Mouse (Mus musculus): ENCODE data around the gene Il1r1.

GRCm38 (mm10) chr1:40213337-40214159, 11.3 kb upstream of the Il1r1 start:
- TF ChIP-seq POLR2A (IDR thresholded peaks at IDR 0.05; ENCODE audit: insufficient read length, low read depth) (no peak), REST (IDR thresholded peaks at IDR 0.05; ENCODE audit: insufficient read depth, insufficient read length) (no peak), MYOG (IDR thresholded peaks at IDR 0.05; ENCODE audit: control insufficient read depth in 1 of 3, insufficient read depth in 1 of 3, insufficient read length in 2 of 3, low read depth in 2 of 3) (no peak), TCF12 (IDR thresholded peaks at IDR 0.05; ENCODE audit: insufficient read depth, poor library complexity, severe bottlenecking) (no peak), E2F4 (IDR thresholded peaks at IDR 0.05; ENCODE audit: insufficient read depth) (no peak), MYOD1 (IDR thresholded peaks at IDR 0.05; ENCODE audit: control insufficient read depth in 1 of 3, insufficient read length in 2 of 3, low read depth in 2 of 3) (no peak), CEBPB (IDR thresholded peaks at IDR 0.05; ENCODE audit: insufficient read depth, poor library complexity, severe bottlenecking) (no peak)

Measured in myocyte (in vitro differentiated cells).